Mouse (Mus musculus) megakaryocyte, embryonic 14.5 days (primary cell): ENCODE data around the gene Gpbar1.

Experiments
- FLI1 ChIP-seq: IDR thresholded peaks from 2 replicates; pipeline ENCODE4 v1.6.1; 2012; ENCODE audit warnings: low read length, inconsistent platforms, mixed read lengths
- GATA1 ChIP-seq: IDR thresholded peaks from 3 replicates; pipeline ENCODE4 v1.6.1; 2012; ENCODE audit warnings: mixed read lengths, low read length, inconsistent platforms, borderline replicate concordance

GRCm38 (mm10) chr1:74298996-74299395 lies 20.6 kb downstream of the Gpbar1 start:
- TF ChIP-seq GATA1, result no peak
- TF ChIP-seq FLI1, result no peak
